Mouse (Mus musculus) forebrain, embryonic 10.5 days (tissue): ENCODE measurements around the gene Glp2r. TPM values are rescaled to one million over a fixed set of nuclear protein-coding genes. Genes with fewer than 3 reads are reported as not detected.

Source experiments
- polyA plus RNA-seq: library from polyadenylated mRNA; unstranded; fragments of >200 nt; fragmentation: Nextera tagmentation; extraction: Ambion mirVana; gene quantifications from 2 replicates; pipeline ENCODE4 v1.2.1, GENCODE M21; 2016

Glp2r gene
- polyA plus RNA-seq, 1 experiment from 2014 or later: not detected

Other genes with a start within 250 kb of the Glp2r start
- gene Rcvrn, start 75.8 kb downstream of the Glp2r start, polyA plus RNA-seq: not detected in 2 replicates
- not detected in 2 replicates for gene Gsg1l2, start 3.5 kb upstream of the Glp2r start, polyA plus RNA-seq
- gene Dhrs7c, start 27.0 kb upstream of the Glp2r start, polyA plus RNA-seq: not detected in 2 replicates
- 0.71 and 0.78 TPM in 2 replicates for gene Usp43, start 151.0 kb upstream of the Glp2r start, polyA plus RNA-seq
- 0.57 and 0.74 TPM in 2 replicates for gene Cfap52, start 194.5 kb upstream of the Glp2r start, polyA plus RNA-seq
- gene Stx8, start 195.0 kb upstream of the Glp2r start, polyA plus RNA-seq: 46.8 and 47.2 TPM in 2 replicates